Mouse (Mus musculus) heart, adult 2 months (tissue): ENCODE measurements around the gene Arhgef11. TPM values are rescaled to one million over a fixed set of nuclear protein-coding genes. Genes with fewer than 3 reads are reported as not detected.

Source experiments
- DNase-seq, 2 experiments: peaks; one replicate each; pipeline ENCODE4 v3.0.0; 2021
- H3K27ac ChIP-seq: fragments of 200-600 bp; 2 replicates; pipeline ENCODE4 v1.8.1; 2022
- H3K27me3 ChIP-seq: fragments of 200-500 bp; 2 replicates; pipeline ENCODE4 v1.6.1; 2012; ENCODE audit warnings: mild to moderate bottlenecking, low read length, inconsistent platforms, mixed read lengths; ENCODE audit not compliant: control insufficient read depth, insufficient read depth
- H3K36me3 ChIP-seq: fragments of 200-500 bp; 2 replicates; pipeline ENCODE4 v1.6.1; 2012; ENCODE audit warnings: low read length, inconsistent platforms; ENCODE audit not compliant: control insufficient read depth, insufficient read depth
- H3K4me1 ChIP-seq: fragments of 200-500 bp; 2 replicates; pipeline ENCODE4 v1.6.1; 2011; ENCODE audit warnings: low read length; ENCODE audit not compliant: control insufficient read depth, insufficient read depth
- H3K4me3 ChIP-seq: fragments of 200-600 bp; 2 replicates; pipeline ENCODE4 v1.8.1; 2022
- H3K79me2 ChIP-seq: fragments of 200-500 bp; replicated peaks from 2 replicates; pipeline ENCODE4 v1.6.1; 2012; ENCODE audit warnings: mild to moderate bottlenecking, inconsistent platforms, low read length, moderate library complexity, mixed read lengths; ENCODE audit not compliant: control insufficient read depth, insufficient read depth
- H3K9ac ChIP-seq: fragments of 200-500 bp; 2 replicates; pipeline ENCODE4 v1.6.1; 2012; ENCODE audit warnings: low read depth, mild to moderate bottlenecking, control low read depth, inconsistent platforms, low read length, mixed read lengths
- CTCF ChIP-seq: fragments of 200-600 bp; IDR thresholded peaks from 2 replicates; pipeline ENCODE4 v1.8.1; 2022; ENCODE audit warnings: antibody characterized with exemption, mild to moderate bottlenecking, moderate library complexity
- EP300 ChIP-seq: fragments of 200-500 bp; IDR thresholded peaks from 2 replicates; pipeline ENCODE4 v1.6.1; 2011; ENCODE audit warnings: low read depth, low read length, control low read depth; ENCODE audit not compliant: insufficient read depth
- POLR2A ChIP-seq: fragments of 200-500 bp; IDR thresholded peaks from 2 replicates; pipeline ENCODE4 v1.6.1; 2011; ENCODE audit warnings: mild to moderate bottlenecking, low read depth, low read length, control low read depth; ENCODE audit not compliant: insufficient read depth
- WGBS: fragments of 180-500 bp; shearing (Covaris S2); methylation state at CpG from one replicate; pipeline ENCODE4 v1.1.7; 2018; 5-methylcytosine and 5-hydroxymethylcytosine counted together
- intact Hi-C: fragments of 180-260 bp; cut with DNase I; formaldehyde crosslinking; loops from one replicate; pipeline ENCODE4 v1.15.1; 2025
- microRNA-seq, 2 experiments: library from miRNA; unstranded; fragments of <30 nt; microRNA quantifications; one replicate each; pipeline ENCODE4 v1.2.0; 2021
- polyA plus RNA-seq: library from polyadenylated mRNA; depleted of rRNA; stranded (reverse); fragments of >200 nt; gene quantifications from 2 replicates; pipeline ENCODE4 v1.2.3, GENCODE M21; 2012; rRNA removed
- total RNA-seq, 2 experiments: library from RNA; stranded (reverse); gene quantifications; 2 replicates each; pipeline ENCODE4 v1.2.3; 2021

Arhgef11 gene
- total and polyA plus RNA-seq, 3 experiments: 16.0 to 20.4 (median 19.5) TPM

DNA sequence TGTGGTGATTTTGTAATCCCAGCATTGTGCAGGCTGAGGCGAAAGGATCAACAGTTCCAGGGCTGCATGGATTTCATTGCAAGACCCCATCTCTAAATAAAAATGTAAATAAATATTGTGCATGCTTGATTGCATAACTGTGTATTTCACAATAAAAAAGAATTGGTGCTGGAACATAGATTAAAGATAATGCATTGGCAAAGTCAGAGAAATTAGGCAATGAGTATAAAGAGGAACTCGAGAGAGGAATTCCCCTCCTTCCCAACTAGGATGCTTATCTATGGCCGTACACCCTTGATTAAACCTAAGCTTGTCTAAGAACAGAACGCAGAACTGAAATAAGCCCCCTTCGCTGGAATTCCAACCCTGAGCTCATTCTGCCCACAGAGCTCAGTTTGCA is 167.8 kb downstream of the Arhgef11 start:
- Histone ChIP-seq H3K27me3 (no peaks in the 10 kb centered on the region), H3K79me2 (no peaks in the 10 kb centered on the region), H3K4me3 (no peak overlapping the region), H3K36me3 (no peaks in the 10 kb centered on the region), H3K27ac (no peak overlapping the region), H3K4me1 (no peaks in the 10 kb centered on the region), H3K9ac (no peak overlapping the region)
- intact Hi-C loops: no loop called here
- WGBS: 68% methylated on average over 5 of the region's 5 CpGs
- DNase-seq: no peak
- TF ChIP-seq CTCF (no peak), POLR2A (no peak)

DNA sequence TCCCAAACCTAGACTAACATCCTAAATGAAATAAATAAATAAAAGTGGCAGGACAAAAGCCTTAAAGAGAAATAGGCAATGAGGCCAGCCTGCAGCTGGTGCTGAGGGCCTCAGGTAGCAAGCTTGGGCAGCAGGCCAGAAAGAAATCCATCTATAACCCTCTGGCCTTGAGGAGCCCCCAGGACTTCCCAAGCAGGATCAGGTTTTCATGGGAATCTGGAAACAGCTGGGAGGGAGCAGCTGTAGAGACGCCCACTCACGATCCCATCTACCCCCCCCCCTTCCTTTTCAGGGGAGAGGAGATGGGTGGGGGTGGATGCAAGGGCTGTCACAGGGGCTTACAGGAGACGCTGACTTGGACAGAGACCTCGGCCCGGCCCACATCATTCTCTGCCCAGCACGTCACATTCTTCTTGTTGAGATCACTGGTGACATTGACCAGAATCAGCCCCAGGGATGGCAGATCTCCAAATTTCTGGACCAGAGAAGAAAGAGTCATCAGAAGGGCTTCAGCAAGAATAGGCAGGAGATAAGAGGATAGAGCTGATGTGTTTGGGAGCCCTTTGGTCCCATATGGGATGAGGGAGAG is 168.4 kb downstream of the Arhgef11 start:
- Histone ChIP-seq H3K4me3 (no peak overlapping the region), H3K4me1 (no peaks in the 10 kb centered on the region), H3K9ac (no peak overlapping the region), H3K79me2 (no peaks in the 10 kb centered on the region), H3K36me3 (no peaks in the 10 kb centered on the region), H3K27me3 (no peaks in the 10 kb centered on the region), H3K27ac (no peak overlapping the region)
- TF ChIP-seq POLR2A (no peak), EP300 (no peak), CTCF (no peak)
- WGBS: 22% methylated on average over 6 of the region's 6 CpGs
- no peak for DNase-seq
- intact Hi-C loops: no loop called here

Small RNA genes lying within 50 kb of the gene (microRNA-seq; reads per million reads assigned to microRNA genes)
- gene Gm24109: 0 reads per million in 2 experiments

Other genes with a start within 250 kb of the Arhgef11 start
- gene Fcrl1, start 241.2 kb upstream of the Arhgef11 start, total RNA-seq: under 1 TPM in 1 of 2 experiments, not detected in 1; 0.45 TPM
- 0.41 and 0.78 TPM in 2 replicates for gene Fcrl1, start 241.2 kb upstream of the Arhgef11 start, polyA plus RNA-seq
- gene Fcrl5, start 181.8 kb upstream of the Arhgef11 start, total RNA-seq: under 1 TPM in 1 of 2 experiments, not detected in 1; 0.14 TPM
- gene Fcrl5, start 181.8 kb upstream of the Arhgef11 start, polyA plus RNA-seq: 0.14 TPM in 1 of 2 replicates, not detected in the other
- gene Etv3, start 92.2 kb upstream of the Arhgef11 start, total RNA-seq: 10 to 100 TPM; 17.7 to 18.5 TPM
- gene Etv3, start 92.2 kb upstream of the Arhgef11 start, polyA plus RNA-seq: 9.0 and 12.2 TPM in 2 replicates
- gene Lrrc71, start 131.1 kb downstream of the Arhgef11 start, total RNA-seq: under 1 TPM; 0.36 to 0.47 TPM
- gene Lrrc71, start 131.1 kb downstream of the Arhgef11 start, polyA plus RNA-seq: 0.26 and 1.1 TPM in 2 replicates
- gene Ntrk1, start 177.6 kb downstream of the Arhgef11 start, total RNA-seq: under 1 TPM; 0.14 to 0.16 TPM
- gene Ntrk1, start 177.6 kb downstream of the Arhgef11 start, polyA plus RNA-seq: 0.38 and 0.57 TPM in 2 replicates
- gene Insrr, start 179.4 kb downstream of the Arhgef11 start, total RNA-seq: under 1 TPM in 1 of 2 experiments, not detected in 1; 0.05 TPM
- gene Insrr, start 179.4 kb downstream of the Arhgef11 start, polyA plus RNA-seq: 0.04 TPM in 1 of 2 replicates, not detected in the other
- gene Pear1, start 206.7 kb downstream of the Arhgef11 start, total RNA-seq: 10 to 100 TPM; 17.1 to 18.7 TPM
- 42.5 and 45.0 TPM in 2 replicates for gene Pear1, start 206.7 kb downstream of the Arhgef11 start, polyA plus RNA-seq
- under 1 TPM; 0.05 to 0.27 TPM for gene Sh2d2a, start 229.2 kb downstream of the Arhgef11 start, total RNA-seq
- gene Sh2d2a, start 229.2 kb downstream of the Arhgef11 start, polyA plus RNA-seq: 0.41 and 0.70 TPM in 2 replicates